Mouse (Mus musculus) olfactory bulb, adult 2 months (tissue): ENCODE measurements around the gene Jak2. TPM values are rescaled to one million over a fixed set of nuclear protein-coding genes. Genes with fewer than 3 reads are reported as not detected.

Source experiments
- H3K27ac ChIP-seq: fragments of 200-500 bp; 2 replicates; pipeline ENCODE4 v1.5.1; 2012; ENCODE audit warnings: low read depth, low read length; ENCODE audit not compliant: insufficient read depth
- H3K4me1 ChIP-seq: fragments of 200-500 bp; 2 replicates; pipeline ENCODE4 v1.6.1; 2012; ENCODE audit warnings: low read length; ENCODE audit not compliant: control insufficient read depth, insufficient read depth
- H3K4me3 ChIP-seq: fragments of 200-500 bp; 2 replicates; pipeline ENCODE4 v1.5.1; 2012; ENCODE audit warnings: mild to moderate bottlenecking, low read depth, low read length, moderate library complexity; ENCODE audit not compliant: insufficient read depth
- CTCF ChIP-seq: fragments of 200-500 bp; IDR thresholded peaks from 2 replicates; pipeline ENCODE4 v1.5.1; 2012; ENCODE audit warnings: low read depth, mild to moderate bottlenecking, low read length, moderate library complexity; ENCODE audit not compliant: insufficient read depth
- POLR2A ChIP-seq: fragments of 200-500 bp; IDR thresholded peaks from 2 replicates; pipeline ENCODE4 v1.6.1; 2012; ENCODE audit warnings: mild to moderate bottlenecking, low read depth, low read length, moderate library complexity; ENCODE audit not compliant: insufficient read depth
- WGBS: fragments of 180-500 bp; shearing (Covaris S2); methylation state at CpG from one replicate; pipeline ENCODE4 v1.1.7; 2018; 5-methylcytosine and 5-hydroxymethylcytosine counted together
- polyA plus RNA-seq: library from polyadenylated mRNA; stranded (reverse); fragments of >200 nt; gene quantifications from 2 replicates; pipeline ENCODE4 v1.2.4, GENCODE M21; 2012; ENCODE audit warnings: low replicate concordance; ENCODE audit not compliant: missing spikeins, insufficient read depth, insufficient read length

Gene Jak2
- polyA plus RNA-seq, 1 experiment = not detected

DNA sequence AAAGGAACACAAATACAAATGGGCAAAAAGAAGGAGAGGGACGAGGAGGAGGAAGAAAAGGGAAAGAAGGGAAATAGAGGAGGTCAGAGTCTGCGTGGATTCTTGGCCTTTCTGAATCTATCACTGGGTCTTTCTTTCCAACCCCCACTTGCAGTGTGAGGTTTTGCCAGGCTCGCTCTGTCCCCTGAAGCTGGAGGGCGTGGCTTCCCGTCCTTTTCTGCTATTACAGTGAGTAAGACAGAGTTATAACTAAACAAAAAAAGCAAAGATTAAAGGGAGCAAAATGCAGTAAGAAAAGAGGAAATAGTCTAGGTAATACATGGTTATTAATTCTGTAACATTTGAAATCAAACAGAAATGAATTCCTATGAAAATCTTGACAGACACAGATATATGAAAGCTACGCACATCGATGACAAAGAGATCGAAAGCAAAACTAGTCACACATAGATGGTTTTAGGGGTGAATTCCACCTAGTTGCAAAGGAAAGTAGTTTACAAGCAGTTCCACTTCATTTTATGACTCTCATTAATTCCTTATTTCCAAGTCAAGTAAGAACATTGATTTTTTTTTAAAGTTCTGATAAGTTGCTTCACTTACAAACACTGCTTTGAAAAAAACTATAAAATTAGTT, 71.9 kb downstream of the Jak2 start:
- no peak overlapping the region for H3K27ac ChIP-seq
- H3K4me3 ChIP-seq = no peak overlapping the region
- TF ChIP-seq POLR2A (no peak), CTCF (no peak)
- 82% methylated on average over 8 of the region's 8 CpGs for WGBS
- H3K4me1 ChIP-seq = peaks cover 3% of the 10 kb centered on the region; the same call in 1 of the 2 replicates

DNA sequence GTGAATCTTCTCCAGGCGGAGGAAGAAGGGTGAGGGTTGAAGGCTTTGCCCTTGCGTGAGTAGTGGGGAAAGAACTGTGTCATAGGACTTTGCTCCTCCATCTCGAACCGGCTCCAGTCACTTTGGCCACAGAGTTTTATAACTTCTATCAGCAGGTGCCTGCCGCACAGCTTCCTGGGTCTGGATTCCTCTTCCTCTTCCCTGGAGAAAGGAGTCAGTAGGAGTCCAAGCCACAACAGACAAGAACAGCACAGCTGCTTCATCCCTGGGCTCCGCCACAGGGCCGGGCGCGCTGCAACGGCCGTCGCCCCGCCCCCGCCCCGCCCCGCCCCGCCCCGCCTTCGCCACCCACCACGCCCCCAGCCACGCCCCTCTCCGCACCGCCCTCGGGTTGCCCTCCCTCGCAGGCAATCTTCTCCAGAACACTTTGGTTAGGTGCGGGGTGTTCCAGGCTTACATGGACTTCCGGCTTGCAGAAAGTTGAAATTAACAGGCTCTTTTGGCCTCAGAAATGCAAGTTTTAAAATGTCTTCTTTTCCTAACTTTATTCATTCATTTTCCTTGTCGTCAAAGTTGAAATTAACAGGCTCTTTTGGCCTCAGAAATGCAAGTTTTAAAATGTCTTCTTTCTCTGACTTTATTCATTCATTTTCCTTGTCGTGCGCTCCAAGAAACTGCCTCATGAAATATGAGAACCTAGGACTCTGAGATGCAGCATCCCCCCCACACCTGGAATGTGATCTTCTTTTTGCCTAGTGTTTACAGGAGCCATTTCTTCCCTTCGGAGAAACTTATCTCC, 73.6 kb downstream of the Jak2 start, which contains the start of gene Insl6:
Gene Insl6 (minus strand): TSS at position 304 of the 799 bp plus-strand sequence.
- Histone ChIP-seq H3K4me3 (peak within 1 kb of the TSS; percentile 30), H3K27ac (no peak within 1 kb of the TSS), H3K4me1 (peaks cover 3% of the 10 kb centered on the region; the same call in 1 of the 2 replicates)
- TF ChIP-seq POLR2A = no peak
- no peak for TF ChIP-seq CTCF
- 7% methylated on average over 28 of the region's 31 CpGs for WGBS

DNA sequence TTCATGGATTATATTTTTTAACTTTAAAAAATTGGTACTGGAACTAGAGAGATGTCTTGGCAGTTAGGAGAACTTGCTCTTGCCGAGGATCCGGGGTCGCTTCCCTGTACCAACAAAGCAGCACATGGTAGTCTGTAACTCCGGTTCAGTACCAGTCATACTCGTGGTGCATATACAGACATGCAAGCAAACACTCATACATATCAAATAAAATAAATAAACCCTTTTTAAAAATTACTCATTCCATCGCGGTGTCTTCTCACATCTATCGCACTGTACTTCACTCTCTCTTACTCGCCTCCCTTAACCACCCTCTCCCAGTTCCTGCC, 74.2 kb downstream of the Jak2 start:
- Histone ChIP-seq H3K4me3 (no peak overlapping the region), H3K27ac (no peak overlapping the region), H3K4me1 (peaks cover 3% of the 10 kb centered on the region; the same call in 1 of the 2 replicates)
- 75% methylated on average over 9 of the region's 9 CpGs for WGBS
- TF ChIP-seq CTCF (no peak), POLR2A (no peak)

DNA sequence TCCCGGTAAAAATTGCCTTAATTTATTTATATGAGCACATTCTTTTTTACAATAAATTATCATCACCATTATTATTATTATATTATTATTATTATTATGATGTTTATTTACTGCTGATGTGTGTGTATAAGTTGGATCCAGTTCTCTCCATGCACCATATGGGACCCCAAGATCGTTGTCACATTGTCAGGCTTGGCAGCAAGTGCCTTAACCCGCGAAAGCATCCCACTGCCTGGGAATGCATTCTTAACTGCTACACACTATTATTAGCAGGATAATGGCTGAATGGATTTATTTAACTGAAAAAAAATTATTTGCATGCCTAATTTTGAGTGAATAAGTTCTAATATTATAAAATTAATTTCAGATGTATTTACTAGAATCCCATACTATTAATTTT, 74.8 kb downstream of the Jak2 start:
- H3K4me1 ChIP-seq = peaks cover 3% of the 10 kb centered on the region; the same call in 1 of the 2 replicates
- TF ChIP-seq POLR2A (no peak), CTCF (no peak)
- no peak overlapping the region for H3K27ac ChIP-seq
- WGBS = 59% methylated on average over 4 of the region's 4 CpGs
- no peak overlapping the region for H3K4me3 ChIP-seq

DNA sequence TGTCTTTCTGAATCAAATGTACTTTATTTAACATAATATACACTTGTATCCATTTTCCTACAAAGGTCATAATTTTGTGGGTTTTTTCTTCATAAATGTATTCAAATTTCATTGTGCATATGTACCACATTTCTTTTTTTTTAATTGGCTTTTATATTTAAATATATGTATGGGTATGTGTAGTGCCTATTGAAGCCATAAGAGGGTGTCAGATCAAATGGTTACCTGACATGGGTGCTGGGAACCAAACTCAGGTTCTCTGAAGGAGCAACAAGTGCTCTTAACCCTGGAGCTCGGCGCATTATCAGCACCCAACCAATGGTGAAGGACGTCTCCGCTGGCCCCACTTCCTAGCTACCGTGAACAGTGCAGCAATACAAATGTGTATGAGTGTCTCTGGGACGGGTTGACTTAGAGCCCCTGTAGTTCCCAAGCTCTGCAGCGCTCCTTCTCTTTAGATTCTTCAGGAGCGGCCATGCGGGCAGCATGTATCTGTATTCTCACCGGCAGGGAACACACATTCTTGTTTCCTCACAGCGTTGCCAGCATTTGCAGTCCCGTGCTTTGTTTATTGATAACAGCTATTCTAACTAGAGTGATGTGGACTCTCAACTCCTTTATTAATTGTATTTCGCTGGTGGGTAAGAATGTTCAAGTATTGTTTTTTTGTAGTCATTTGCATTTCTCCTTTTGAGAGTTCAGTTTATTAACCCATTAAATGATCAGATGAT, 75.4 kb downstream of the Jak2 start:
- WGBS = 63% methylated on average over 13 of the region's 13 CpGs
- H3K4me3 ChIP-seq = no peak overlapping the region

DNA sequence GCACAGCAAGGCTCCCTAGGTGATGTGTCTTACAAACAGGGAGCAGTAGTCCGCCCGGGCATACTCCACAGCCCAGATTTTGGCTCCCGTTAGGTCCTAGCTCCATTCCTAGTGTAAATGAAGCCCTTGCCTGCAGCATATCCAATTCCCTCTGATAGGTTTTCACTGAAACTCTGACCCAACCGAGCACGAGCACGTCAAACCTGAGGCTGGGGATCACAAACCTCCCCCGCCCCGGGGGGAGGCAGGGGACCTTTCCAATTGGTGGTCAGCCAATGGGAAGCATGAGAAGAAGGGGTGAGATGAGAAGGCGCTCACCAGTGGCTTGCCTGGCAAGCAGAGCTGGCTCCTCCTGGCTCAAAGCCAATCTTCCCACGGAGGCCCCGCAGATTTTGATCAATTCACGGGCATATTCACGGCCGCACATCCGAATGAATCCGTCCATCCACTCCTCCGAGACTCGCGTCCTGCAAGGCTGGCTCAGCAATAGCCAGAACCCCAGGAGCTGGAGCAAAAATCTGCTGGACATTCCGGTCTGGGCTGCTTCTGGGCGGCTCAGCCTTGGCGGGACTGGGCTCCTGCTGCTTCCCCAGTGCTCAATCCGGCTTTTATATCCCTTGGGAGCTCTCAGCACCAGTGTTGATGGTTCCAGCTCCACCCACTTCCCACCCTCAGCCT, 82.6 kb downstream of the Jak2 start, which contains the start of gene Rln1:
Gene Rln1 (minus strand): TSS at position 603 of the 678 bp plus-strand sequence.
- 3% methylated on average over 23 of the region's 23 CpGs for WGBS
- peaks cover 8% of the 10 kb centered on the region for H3K4me1 ChIP-seq
- H3K27ac ChIP-seq = no peak within 1 kb of the TSS
- TF ChIP-seq CTCF (no peak), POLR2A (no peak)
- peak within 1 kb of the TSS; percentile 53 for H3K4me3 ChIP-seq

More for the DNA sequence above, 75.4 kb downstream of the Jak2 start:
- Histone ChIP-seq H3K4me1 (peaks cover 3% of the 10 kb centered on the region; the same call in 1 of the 2 replicates), H3K27ac (no peak overlapping the region)
- no peak for TF ChIP-seq POLR2A
- TF ChIP-seq CTCF = no peak

DNA sequence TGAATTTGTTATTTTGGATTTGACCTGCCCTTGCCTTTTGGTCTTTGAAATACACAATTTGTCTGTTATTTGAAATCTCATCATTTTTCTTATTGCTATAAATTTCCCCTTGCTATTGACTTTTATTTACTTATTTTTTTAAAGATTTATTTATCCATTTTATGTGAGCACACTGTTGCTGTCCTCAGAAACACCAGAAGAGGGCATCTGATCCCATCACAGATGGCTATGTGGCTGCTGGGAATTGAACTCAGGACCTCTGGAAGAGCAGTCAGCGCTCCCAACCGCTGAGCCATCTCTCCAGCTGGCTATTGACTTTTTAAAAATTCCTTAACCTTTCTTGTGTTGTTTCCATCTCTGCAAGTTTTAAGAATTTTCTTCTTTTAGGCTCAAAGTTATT, 85.0 kb downstream of the Jak2 start:
- TF ChIP-seq CTCF (no peak), POLR2A (no peak)
- no peak overlapping the region for H3K27ac ChIP-seq
- no peak overlapping the region for H3K4me3 ChIP-seq
- WGBS = 93% methylated on average over 2 of the region's 2 CpGs
- H3K4me1 ChIP-seq = peaks cover 8% of the 10 kb centered on the region

DNA sequence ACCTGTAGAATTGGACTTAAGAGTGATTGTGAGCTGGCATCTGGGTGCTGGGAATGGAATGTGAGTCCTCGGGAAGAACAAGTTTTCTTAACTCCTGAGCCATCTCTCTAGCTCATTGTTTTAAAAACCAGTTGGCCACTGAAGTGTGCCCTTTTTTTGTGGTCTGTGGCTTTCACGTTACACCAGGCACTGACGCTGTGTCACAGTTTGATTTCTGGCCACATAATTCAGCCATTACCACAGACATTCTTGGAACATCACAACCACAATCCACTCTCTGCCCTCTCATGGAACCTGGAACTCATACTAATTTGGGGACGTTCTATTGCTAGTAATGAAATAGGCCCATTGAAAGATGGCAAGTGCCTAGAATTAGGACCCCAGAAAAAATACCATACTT, 89.4 kb downstream of the Jak2 start:
- no peak overlapping the region for H3K4me3 ChIP-seq
- no peaks in the 10 kb centered on the region for H3K4me1 ChIP-seq
- H3K27ac ChIP-seq = no peak overlapping the region
- 89% methylated on average over 4 of the region's 4 CpGs for WGBS
- TF ChIP-seq POLR2A (no peak), CTCF (no peak)
